Mouse (Mus musculus) left cerebral cortex, postnatal 4 days (tissue): ENCODE data around the gene Atf7. TPM values are rescaled to one million over a fixed set of nuclear protein-coding genes. Genes with fewer than 3 reads are reported as not detected.

Experiments used
- DNase-seq: peaks from one replicate; pipeline ENCODE4 v3.0.0-alpha.2; 2022
- intact Hi-C: fragments of 180-260 bp; cut with DNase I; formaldehyde crosslinking; loops from one replicate; pipeline ENCODE4 v1.15.1; 2025
- total RNA-seq, 2 experiments: library from RNA; stranded (reverse); gene quantifications; 2 replicates each; pipeline ENCODE4 v1.2.3; 2021

The Atf7 gene
- total RNA-seq, 2 experiments from 2014 or later, result 41.7 to 46.1 TPM

DNA sequence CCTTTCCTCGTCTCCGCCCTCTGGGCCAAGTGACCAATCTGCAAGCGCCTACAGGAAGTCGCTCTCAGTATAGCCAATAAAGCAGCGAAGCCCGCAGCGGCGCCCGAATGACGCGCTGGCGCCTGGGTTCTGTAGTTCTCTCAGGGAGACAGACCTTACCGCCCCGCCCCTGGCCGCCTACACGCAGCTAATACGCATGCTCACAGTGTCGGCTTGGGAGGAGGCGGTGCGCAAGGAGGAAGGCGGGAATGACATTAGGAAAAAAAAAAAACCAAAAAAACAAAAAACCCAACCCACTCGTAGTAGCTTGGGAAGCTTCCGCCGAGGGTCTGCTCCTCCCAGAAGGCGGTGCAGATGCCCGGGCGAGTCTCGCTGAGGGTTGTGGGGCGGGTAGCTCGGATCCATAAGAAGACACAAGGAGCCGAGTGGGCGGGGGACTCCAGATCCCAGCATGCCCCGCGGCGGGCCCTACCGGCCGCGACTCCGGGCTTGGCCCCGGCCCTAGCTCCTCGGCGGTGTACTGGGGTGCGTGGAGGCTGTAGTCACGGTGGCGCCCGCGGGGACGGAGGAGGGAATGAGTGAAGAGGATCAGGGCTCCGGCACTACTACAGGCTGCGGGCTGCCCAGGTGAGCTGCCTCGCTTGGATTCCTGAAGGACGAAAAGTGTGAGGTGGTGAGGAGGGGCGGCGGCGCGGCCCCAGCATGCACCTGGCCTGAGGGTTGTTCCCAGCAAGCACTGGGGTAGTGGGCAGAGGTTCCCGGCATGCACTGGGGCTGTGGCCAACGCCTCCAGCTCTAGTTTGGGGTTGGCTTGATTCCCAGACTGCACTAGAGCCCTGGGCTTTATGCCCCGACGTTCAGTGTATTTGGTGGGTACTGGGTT is 107.0 kb downstream of the Atf7 start, which contains the start of gene Tarbp2:
Tarbp2 (plus strand) TSS at position 217 of the 883 bp plus-strand sequence.
- intact Hi-C loops, result no loop called here
- peak; percentile 100 for DNase-seq

DNA sequence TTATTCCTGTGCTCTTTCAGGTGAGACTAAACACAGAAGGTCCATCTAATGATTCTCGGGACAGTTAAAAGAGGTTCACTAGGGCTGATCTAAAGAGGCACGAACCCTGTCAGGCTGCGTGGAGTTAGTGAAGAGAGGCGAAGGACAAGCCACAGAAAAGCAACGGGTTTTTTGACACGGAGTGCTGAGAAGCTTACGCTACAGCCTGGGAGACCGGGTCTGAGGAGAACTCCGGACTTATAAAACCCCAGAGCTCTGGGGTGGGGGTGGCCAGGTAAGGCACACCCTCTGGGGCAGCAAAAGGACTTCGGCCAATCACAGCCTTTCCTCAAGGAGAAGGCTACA is 107.7 kb downstream of the Atf7 start:
- DNase-seq, result no peak
- intact Hi-C loops, result no loop called here

DNA sequence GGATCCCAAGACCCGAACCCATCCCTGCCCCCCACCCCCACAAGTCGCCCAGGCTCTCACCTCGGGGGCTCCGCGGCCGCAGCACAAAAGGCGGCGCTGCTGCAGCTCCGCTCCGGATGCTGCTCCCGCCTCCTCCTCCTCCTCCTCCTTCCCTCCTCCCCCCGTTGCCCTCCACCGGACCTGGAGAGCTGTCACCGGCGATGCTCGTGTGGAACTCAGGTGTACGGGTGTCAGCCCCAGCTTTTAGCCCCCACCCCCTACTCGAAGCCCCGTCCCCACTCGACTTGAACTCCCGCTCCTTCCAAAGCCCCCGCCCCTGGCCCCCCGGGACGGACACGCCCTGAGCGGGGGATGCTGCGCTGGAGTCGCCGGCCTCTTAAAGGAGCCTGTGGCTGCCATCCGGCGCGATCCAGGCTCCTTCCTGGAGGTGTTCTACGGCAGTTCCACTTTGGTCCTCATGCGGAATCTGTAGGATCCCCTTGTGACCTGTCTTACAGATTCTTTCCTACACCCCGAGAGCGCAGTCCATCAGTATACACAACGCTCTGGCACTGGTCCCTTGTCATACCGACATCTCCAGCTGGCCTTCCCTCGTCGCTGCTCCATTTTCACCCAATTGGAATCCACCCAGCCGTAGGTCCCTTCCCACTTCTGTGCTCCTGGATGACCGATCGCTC is 108.4 kb downstream of the Atf7 start, which contains the start of gene Map3k12:
Map3k12 (minus strand) TSS at position 337 of the 677 bp plus-strand sequence.
- intact Hi-C loops, result no loop called here
- DNase-seq, result peak; percentile 83

DNA sequence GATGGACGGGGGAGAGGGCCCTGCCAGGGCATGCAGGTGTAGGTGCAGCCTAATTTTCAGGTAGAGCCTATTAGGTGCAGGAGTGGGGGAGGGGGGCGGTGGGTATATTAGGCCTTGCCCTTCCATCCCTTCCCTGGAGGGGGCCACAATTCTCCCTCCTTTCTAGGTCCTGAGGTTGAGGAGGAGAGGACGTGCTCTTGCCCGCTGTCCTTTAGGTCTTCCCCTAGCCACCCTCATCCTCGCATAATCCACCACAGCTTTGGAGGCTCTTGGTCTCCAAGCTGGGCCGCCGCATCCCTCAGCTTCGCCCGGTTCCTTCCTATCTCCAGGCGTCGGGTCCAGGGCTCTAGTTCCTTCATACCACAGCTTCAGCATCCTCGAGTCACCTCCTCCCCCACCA is 109.0 kb downstream of the Atf7 start:
- intact Hi-C loops, result no loop called here
- DNase-seq, result peak; percentile 61

DNA sequence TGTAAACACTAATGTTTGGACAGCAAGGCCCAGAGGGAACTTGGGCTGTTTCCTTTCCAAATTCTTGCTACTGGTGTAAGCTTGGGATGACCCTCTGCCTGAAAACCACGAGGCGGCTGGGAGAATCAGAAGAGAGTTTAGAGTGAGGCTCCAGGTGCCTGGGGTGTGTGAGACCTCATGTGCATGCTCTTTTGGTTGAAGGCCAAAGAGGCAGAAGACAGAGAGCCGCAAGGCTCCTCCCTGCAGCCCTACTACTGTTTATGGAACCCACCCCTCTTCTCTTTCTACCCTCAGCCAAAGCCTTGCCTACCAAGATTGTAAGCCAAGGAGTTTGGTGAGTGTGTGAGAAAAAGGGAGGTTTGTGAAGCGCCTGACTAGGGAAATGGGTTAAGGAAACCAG is 109.5 kb downstream of the Atf7 start:
- intact Hi-C loops, result no loop called here

DNA sequence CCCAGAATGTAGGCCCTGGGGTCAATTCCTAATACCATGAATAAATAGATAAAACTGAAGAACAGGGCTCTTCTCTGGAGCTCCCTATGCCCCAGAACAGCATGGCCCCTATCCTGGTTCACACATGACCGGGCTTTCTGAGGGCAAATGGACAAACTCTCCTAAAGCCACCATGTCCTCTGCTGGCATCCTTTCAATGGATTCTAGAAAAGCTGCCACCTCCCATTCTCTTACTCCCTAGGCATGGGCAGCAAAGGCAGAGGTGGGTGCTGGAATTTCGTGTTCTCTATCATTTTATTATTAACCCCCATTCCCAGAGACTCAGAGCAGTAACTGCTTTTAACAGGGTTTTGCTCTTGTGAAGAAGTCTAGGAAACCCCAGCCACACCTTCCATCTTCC is 110.0 kb downstream of the Atf7 start:
- intact Hi-C loops, result no loop called here
- no peak for DNase-seq

More for the DNA sequence above, 109.5 kb downstream of the Atf7 start:
- DNase-seq, result no peak

DNA sequence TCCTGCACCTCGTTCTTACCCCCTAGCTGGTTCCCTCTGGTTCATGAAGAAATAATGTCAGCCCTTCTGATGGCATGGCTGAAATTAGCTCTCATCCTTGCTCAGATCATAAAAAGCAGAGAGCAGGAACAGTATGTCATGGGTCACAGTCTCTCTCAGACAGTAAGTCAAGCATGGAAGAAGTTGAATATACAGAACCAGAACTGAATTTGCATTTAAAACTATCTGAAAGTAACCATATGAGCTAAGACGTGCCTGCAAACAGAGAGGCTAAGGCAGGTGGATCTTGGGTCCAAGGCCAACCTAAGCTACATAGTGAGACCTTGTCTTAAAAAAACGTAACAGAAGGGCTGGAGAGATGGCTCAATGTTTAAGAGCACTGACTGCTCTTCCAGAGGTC is 112.3 kb downstream of the Atf7 start:
- intact Hi-C loops, result no loop called here
- no peak for DNase-seq

DNA sequence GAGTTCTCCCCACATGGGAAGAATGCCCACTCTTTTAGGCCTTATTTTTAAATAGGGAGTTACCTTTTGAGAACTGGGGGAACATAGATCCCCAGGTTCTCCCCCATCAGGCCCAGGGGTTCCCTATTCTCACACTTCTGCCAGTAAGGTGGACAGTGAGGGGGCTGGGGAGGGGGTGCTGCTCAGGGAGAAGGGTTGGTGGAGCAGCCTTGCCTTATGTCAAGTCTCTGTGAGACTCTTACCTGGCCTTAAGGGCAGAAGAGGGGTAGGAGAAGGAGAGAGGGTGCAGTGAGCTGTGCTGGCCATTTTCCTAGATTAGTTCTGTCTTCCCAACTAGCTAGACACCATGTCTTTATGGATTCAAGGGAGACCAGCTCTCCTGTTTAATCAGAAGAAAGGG is 112.8 kb downstream of the Atf7 start:
- DNase-seq, result no peak
- intact Hi-C loops, result no loop called here

DNA sequence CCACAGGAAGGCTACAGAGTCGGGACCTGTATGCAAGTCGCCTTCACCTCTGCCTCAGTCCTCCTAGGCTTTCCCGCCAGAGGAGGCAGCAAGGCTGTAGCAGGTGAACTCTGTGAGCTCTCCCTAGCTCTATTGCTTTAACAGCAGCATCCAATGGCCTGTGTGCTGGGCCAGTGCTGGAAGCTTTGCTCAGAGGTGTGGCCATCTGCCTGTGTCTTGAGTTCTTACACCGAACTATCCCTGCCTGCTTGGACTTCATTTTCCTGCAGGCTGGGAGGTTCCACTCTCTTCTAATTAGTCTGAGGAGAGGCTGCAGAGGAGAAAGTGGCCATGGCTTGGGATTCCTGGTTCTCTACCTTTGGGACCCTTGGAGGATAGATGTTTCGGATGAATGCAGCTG is 113.3 kb downstream of the Atf7 start:
- intact Hi-C loops, result no loop called here
- no peak for DNase-seq

DNA sequence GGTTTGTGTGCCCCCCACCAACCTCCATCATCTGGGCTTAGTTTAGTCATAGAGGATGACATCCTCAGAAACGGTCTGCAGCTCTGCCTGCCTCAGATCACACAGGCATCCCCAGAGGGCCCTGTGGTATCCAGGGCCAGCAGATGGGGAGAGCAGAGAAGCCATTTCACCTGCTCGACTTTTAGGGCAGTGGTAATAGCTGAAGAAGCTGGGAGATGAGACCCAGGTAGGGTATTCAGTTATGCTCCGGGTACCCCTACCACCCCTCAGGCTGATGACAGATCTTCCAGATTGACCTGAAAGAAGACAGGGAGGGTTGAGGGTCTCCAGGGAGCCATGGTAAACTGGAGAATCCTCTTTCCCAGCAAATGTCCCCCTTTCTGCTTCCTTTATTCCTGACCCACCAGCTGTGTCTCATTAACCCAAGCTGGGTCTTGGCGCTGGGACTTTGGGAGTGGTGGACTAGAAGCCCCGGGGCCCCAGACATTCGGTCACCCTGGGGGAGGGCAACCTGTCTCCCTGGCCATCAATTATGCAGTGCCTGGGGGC is 113.9 kb downstream of the Atf7 start:
- peak; percentile 59 for DNase-seq
- intact Hi-C loops, result no loop called here

DNA sequence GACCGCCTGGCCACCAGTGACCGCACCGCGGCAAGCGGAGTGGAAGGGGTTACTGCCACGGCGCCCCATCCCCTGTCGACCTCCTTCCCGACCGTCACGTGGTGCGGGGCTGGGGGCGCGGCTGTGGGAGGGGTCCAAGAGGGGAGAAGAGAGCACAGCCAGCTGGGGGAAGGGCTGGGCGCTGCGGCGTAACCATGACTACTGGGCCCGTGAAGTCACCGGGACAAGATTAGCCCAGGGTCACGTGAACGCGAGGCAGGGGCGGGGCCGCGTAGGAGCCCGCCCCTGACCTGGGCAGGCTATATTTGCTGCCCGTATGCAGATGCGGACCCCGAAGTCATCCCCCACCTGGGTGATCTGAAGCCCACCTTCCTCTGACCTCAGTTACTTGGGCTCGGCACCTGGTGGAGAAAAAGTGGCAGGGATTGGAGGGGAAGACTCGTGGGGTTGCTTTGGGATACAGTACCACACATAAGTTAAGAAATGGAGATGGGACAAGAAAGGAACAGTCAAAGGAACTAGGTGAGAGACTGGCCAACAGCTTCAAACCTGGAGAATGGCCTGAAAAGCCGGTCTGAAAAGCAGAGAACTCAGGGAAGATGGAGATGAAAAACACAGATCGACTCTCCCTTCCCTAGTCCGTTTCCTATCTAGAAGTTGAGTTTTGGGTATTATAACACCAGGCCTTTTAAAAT is 114.5 kb downstream of the Atf7 start:
- peak; percentile 96 for DNase-seq
- intact Hi-C loops, result no loop called here

DNA sequence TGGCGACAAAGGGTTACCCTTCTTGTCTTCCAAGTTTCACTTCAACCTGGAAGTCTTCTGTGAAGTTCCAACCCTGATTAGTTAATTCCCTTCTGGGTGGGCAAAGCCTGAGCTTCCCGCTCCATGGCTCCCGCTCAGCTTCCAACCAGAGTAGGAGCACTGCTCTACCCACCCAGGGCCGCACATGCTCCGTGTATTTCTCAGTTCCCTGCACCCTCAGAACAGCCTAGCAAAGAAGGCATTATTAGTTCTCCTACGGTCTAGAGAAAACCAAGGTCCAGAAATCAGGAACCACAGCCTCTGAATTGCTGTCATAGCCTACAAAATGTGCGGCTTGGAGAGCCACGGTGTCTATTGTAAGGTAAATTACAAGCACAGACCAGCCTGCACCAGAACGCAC is 115.2 kb downstream of the Atf7 start:
- no peak for DNase-seq
- intact Hi-C loops, result no loop called here

DNA sequence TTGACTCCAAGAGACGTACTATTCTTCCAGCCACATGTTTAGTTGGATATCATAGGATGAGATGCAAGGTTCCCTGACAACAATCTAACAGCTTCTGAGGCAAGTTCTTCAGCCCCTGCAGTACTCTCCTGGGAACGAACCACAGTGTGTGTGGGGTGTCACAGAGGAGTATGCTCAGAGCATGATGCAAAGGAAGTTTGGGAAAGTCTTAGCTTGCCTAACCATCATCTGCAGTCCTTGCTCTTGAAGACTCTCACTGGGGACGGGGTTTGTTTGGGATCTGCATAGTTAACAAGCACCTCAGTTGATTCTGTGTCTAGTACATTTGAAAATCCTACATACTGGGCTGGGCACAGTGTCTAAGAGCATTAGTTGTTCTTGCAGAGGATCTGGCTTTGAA is 116.9 kb downstream of the Atf7 start:
- intact Hi-C loops, result no loop called here
- DNase-seq, result no peak

DNA sequence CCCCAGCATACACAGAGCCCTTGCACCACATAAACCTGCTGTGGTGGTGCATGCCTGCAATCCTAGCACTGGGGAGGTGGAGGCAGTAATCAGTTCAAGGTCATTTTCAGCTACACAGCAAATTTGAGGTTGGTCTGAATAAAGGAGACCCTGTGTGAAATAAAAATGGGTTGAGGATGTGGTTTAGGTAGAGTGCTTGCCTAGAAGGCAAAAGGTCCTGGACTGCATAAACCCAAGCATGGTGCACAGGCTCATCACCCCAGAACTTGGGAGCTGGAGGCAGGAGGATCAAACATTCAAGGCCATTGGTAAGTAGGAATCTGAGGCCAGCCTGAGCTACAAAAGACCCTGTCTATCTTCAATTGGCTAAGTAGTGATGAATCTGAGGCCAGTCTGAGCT is 117.7 kb downstream of the Atf7 start:
- intact Hi-C loops, result no loop called here
- no peak for DNase-seq

DNA sequence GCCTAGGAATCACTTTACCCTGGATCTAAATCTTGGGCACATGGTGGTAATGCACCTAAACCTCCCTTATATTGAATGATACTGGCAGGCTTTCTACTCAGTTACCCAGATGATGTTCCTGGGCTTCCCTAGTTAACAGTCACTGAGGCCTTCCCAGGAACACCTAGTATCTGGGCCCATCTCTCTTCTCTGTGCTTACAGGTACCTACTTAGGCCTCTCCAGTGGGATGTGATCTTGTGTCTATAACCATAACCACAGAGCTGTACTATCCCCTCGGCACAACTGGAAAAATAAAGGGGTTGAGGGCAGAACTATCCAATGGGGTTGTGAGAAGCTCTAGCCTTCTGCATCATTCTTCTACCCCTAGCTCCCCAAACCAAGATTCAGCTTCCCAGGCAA is 118.4 kb downstream of the Atf7 start:
- intact Hi-C loops, result no loop called here
- no peak for DNase-seq

DNA sequence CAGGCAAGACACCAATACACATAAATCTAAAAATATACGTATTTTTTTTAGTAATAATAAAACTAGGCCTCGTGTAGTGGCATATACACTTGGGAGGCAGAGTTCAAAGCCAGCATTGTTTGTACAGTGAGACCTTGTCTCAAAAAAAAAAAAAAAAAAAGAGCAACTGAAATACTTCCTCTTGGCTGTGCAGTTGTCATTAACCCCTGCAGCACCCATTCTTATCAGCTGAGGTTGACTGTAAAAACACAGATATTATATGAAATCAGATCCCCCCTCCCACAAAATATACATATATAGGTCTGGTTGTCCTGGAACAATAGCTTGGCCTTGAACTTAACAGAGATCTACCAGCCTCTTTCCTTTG is 118.8 kb downstream of the Atf7 start:
- intact Hi-C loops, result no loop called here
- DNase-seq, result no peak

DNA sequence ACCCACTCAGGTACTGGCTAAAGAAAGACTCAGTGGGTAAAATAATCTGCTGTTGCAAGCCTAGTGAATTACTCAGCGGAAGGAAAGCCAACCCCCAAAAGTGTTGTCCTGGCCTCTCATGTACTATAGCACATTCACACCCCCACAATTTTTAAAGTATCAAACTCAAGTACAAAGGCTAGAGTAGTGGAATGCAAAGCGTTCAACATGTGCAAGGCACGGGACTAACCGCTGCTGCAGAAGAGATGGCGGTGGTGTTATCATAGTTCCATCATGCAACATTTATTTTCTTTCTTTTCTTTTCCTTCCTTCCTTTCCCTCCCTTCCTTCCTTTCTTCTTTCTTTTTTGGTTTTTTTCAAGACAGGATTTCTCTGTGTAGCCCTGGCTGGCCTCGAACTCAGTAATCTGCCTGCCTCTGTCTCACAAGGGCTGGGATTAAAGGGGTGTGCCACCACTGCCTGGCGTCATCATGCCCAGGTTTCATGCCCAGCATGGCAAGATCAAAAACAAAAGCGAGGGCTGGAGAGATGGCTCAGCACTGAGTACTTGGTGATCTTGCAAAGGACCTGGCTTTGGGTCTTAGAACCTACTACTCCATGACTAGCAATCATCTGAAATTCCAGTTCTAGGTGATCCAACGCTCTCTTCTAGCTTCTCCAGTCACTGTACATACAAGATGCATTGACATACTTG is 119.3 kb downstream of the Atf7 start:
- no peak for DNase-seq
- intact Hi-C loops, result no loop called here

DNA sequence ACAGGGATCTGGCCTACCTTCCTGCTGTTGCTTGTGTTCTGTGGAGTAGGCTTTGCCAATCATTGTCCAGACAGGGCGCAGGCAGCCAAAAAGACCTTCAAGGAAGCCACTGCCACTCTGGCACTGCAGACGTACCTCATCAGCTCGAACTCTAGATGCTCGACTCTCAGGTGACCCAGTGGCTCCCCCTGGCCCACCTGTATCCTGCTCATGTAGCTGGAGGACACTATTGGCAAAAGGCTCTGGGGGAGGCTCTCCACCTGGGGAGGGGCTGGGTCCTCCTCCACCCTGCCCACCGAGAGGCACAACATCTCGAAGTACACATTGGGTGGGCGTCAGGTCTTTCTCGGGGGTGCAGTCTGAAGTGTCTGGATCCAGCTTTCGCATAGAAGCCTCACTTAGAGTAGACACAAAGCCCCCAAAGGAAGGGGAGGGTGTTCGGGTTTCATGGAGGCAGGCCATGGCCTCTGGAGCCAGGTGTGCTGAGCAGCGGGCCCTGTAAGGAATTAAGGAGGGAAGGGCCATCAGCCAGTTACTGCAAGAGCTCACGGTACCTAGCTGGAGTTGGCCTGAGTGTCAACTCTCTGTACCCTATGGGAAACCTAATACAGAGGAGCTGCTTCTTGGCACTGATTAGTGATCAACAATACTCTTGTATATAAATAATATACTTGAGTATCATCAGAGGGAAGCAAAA is 120.0 kb downstream of the Atf7 start:
- intact Hi-C loops, result no loop called here
- DNase-seq, result no peak

DNA sequence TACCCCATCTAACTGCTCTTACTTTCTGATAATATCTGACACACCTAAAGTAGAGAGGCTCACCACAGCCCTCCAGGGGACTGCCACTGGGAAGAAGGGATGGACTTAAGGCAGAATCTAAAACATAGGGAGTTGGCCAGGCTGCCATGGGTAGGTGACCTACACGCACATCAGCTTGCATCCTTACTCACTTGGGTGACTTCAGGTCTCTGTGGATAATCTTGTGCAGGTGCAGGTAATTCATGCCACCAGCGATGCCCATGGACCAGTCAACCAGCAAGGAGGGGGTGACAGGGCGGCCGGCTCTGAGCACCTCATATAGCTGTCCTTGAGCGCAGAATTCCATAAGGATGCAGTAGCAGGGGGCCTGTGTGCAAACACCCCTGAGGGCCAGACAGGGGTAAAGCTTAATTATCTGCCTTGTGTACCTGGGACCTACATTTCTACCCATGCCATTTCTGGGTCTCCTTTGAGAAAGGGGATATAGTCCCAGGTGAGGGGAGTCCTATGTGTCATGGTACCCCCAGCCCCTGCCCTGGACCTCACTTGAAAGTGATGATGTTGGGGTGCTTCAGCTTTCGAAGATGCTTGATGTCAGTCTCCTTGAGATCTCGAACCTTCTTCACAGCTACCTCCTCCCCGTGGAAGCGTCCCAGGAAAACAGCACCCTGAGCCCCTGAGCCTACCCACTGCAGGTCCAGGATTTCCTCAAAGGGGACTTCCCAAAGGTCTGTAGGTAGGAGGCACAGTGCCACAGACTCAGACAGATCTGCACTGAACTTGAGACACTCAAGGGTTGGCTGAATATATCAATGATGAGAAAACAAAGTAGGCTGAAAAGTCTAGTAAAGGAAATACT is 121.1 kb downstream of the Atf7 start:
- intact Hi-C loops, result no loop called here
- DNase-seq, result no peak
